Mouse (Mus musculus) MEL (cell line): ENCODE measurements at regions not wholly inside any gene's neighbourhood (a gene's known extent, or its start where the extent isn't known, plus 50 kb on each side); places are given as distances from the start of the nearest gene placed in this dataset.

ENCODE experiments used
- DNase-seq: peaks from one replicate; pipeline ENCODE4 v3.0.0; 2011; ENCODE audit warnings: low read depth, low spot score
- H3K27ac ChIP-seq: 2 replicates; pipeline ENCODE4 v1.5.1; 2012; ENCODE audit warnings: low read depth, mild to moderate bottlenecking, control low read depth, low read length, moderate library complexity; ENCODE audit not compliant: control insufficient read depth
- H3K27me3 ChIP-seq, 2 experiments: fragments of 150-350 bp in 1 of 2; sonication (generic) in 1 of 2; 2 replicates each; pipeline ENCODE4 v1.6.1; 2012; ENCODE audit warnings: low read length in 2 of 2, mild to moderate bottlenecking in 2 of 2, improper control_type of control experiment in 1 of 2, moderate library complexity in 1 of 2; ENCODE audit not compliant: insufficient read depth in 2 of 2, control insufficient read depth in 1 of 2
- H3K36me3 ChIP-seq, 2 experiments: 2 replicates each; pipeline ENCODE4 v1.6.1; 2012 to 2014; ENCODE audit warnings: low read length in 2 of 2, improper control_type of control experiment in 1 of 2, inconsistent platforms in 1 of 2, mild to moderate bottlenecking in 1 of 2; ENCODE audit not compliant: insufficient read depth in 2 of 2, control insufficient read depth in 1 of 2
- H3K4me1 ChIP-seq, 2 experiments: fragments of 150-350 bp in 1 of 2; sonication (generic) in 1 of 2; 2 replicates each; pipeline ENCODE4 v1.6.1; 2012; ENCODE audit warnings: low read length in 2 of 2, improper control_type of control experiment in 1 of 2, mild to moderate bottlenecking in 1 of 2; ENCODE audit not compliant: insufficient read depth in 2 of 2, control insufficient read depth in 1 of 2
- H3K4me3 ChIP-seq, 2 experiments: fragments of 150-350 bp in 1 of 2; sonication (generic) in 1 of 2; 2 replicates each; pipeline ENCODE4 v1.5.1; 2012; ENCODE audit warnings: low read depth in 2 of 2, low read length in 2 of 2, mild to moderate bottlenecking in 2 of 2, moderate library complexity in 2 of 2, control low read depth in 1 of 2, improper control_type of control experiment in 1 of 2; ENCODE audit not compliant: control insufficient read depth in 1 of 2, insufficient read depth in 1 of 2
- H3K79me2 ChIP-seq: 2 replicates; pipeline ENCODE4 v1.6.1; 2012; ENCODE audit warnings: mild to moderate bottlenecking, low read length, moderate library complexity; ENCODE audit not compliant: control insufficient read depth, poor library complexity, insufficient read depth
- H3K9ac ChIP-seq: 2 replicates; pipeline ENCODE4 v1.6.1; 2012; ENCODE audit warnings: low read depth, mild to moderate bottlenecking, control low read depth, low read length, moderate library complexity; ENCODE audit not compliant: control insufficient read depth, poor library complexity, severe bottlenecking
- H3K9me3 ChIP-seq: fragments of 150-350 bp; sonication (generic); replicated peaks from 2 replicates; pipeline ENCODE4 v1.6.1; 2012; ENCODE audit warnings: mild to moderate bottlenecking, low read length, improper control_type of control experiment, moderate library complexity; ENCODE audit not compliant: insufficient read depth
- BHLHE40 ChIP-seq: IDR thresholded peaks from 2 replicates; pipeline ENCODE4 v1.6.1; 2012; ENCODE audit warnings: low read depth, mild to moderate bottlenecking, inconsistent platforms, low read length, improper control_type of control experiment, borderline replicate concordance
- CHD1 ChIP-seq: IDR thresholded peaks from 2 replicates; pipeline ENCODE4 v1.6.1; 2012; ENCODE audit warnings: low read depth, mild to moderate bottlenecking, inconsistent platforms, low read length, improper control_type of control experiment
- CHD2 ChIP-seq: IDR thresholded peaks from 2 replicates; pipeline ENCODE4 v1.6.1; 2011; ENCODE audit warnings: low read length, improper control_type of control experiment
- CTCF ChIP-seq, 3 experiments: IDR thresholded peaks in 2 of 3; conservative IDR thresholded peaks in 1 of 3; 2 replicates each; pipeline ENCODE4 v1.5.1; 2011 to 2012; ENCODE audit warnings: low read length in 3 of 3, low read depth in 2 of 3, mild to moderate bottlenecking in 2 of 3, improper control_type of control experiment in 1 of 3, inconsistent platforms in 1 of 3, mixed read lengths in 1 of 3, moderate library complexity in 1 of 3; ENCODE audit not compliant: control insufficient read depth in 1 of 3, insufficient read depth in 1 of 3, poor library complexity in 1 of 3, severe bottlenecking in 1 of 3
- ELF1 ChIP-seq: IDR thresholded peaks from 2 replicates; pipeline ENCODE4 v1.6.1; 2014; ENCODE audit warnings: low read depth, mild to moderate bottlenecking, inconsistent platforms, low read length, improper control_type of control experiment, moderate library complexity
- EP300 ChIP-seq, 2 experiments: IDR thresholded peaks; 2 replicates each; pipeline ENCODE4 v1.6.1; 2011; ENCODE audit warnings: improper control_type of control experiment in 2 of 2, low read length in 2 of 2, low read depth in 1 of 2, mild to moderate bottlenecking in 1 of 2
- ETS1 ChIP-seq: IDR thresholded peaks from 2 replicates; pipeline ENCODE4 v1.6.1; 2012; ENCODE audit warnings: low read depth, mild to moderate bottlenecking, inconsistent platforms, low read length, improper control_type of control experiment, moderate library complexity
- GATA1 ChIP-seq: IDR thresholded peaks from 2 replicates; pipeline ENCODE4 v1.6.1; 2011; ENCODE audit warnings: low read depth, low read length, improper control_type of control experiment
- JUND ChIP-seq: IDR thresholded peaks from 2 replicates; pipeline ENCODE4 v1.6.1; 2011; ENCODE audit warnings: low read depth, mild to moderate bottlenecking, improper control_type of control experiment, low read length
- KAT2A ChIP-seq: conservative IDR thresholded peaks from 2 replicates; pipeline ENCODE4 v1.6.1; 2012; ENCODE audit warnings: low read depth, low read length, improper control_type of control experiment, inconsistent platforms
- MAFK ChIP-seq: IDR thresholded peaks from 2 replicates; pipeline ENCODE4 v1.6.1; 2011; ENCODE audit warnings: low read depth, mild to moderate bottlenecking, low read length, improper control_type of control experiment, borderline replicate concordance
- MAZ ChIP-seq: IDR thresholded peaks from 2 replicates; pipeline ENCODE4 v1.6.1; 2012; ENCODE audit warnings: low read depth, mild to moderate bottlenecking, inconsistent platforms, low read length, improper control_type of control experiment
- NELFE ChIP-seq: IDR thresholded peaks from 2 replicates; pipeline ENCODE4 v1.6.1; 2011; ENCODE audit warnings: low read depth, low read length, improper control_type of control experiment
- NRF1 ChIP-seq: IDR thresholded peaks from 2 replicates; pipeline ENCODE4 v1.6.1; 2014; ENCODE audit warnings: low read depth, mild to moderate bottlenecking, inconsistent platforms, low read length, improper control_type of control experiment, moderate library complexity; ENCODE audit not compliant: poor library complexity, insufficient read depth, severe bottlenecking
- POLR2A ChIP-seq, 2 experiments: IDR thresholded peaks; 2 replicates each; pipeline ENCODE4 v1.6.1; 2011 to 2012; ENCODE audit warnings: low read length in 2 of 2, mild to moderate bottlenecking in 2 of 2, control low read depth in 1 of 2, improper control_type of control experiment in 1 of 2, low read depth in 1 of 2, moderate library complexity in 1 of 2; ENCODE audit not compliant: control insufficient read depth in 1 of 2, insufficient read depth in 1 of 2, poor library complexity in 1 of 2
- POLR2AphosphoS2 ChIP-seq: IDR thresholded peaks from 2 replicates; pipeline ENCODE4 v1.6.1; 2011; ENCODE audit warnings: low read length, improper control_type of control experiment
- POLR2AphosphoS5 ChIP-seq: IDR thresholded peaks from 2 replicates; pipeline ENCODE4 v1.6.1; 2012; ENCODE audit warnings: low read depth, borderline replicate concordance, mild to moderate bottlenecking, inconsistent platforms, low read length, moderate library complexity, mixed read lengths
- RAD21 ChIP-seq: IDR thresholded peaks from 2 replicates; pipeline ENCODE4 v1.6.1; 2011; ENCODE audit warnings: mild to moderate bottlenecking, low read depth, low read length, improper control_type of control experiment
- SIN3A ChIP-seq: IDR thresholded peaks from 2 replicates; pipeline ENCODE4 v1.6.1; 2012; ENCODE audit warnings: low read length, improper control_type of control experiment, inconsistent platforms
- TAL1 ChIP-seq: IDR thresholded peaks from 2 replicates; pipeline ENCODE4 v1.6.1; 2012; ENCODE audit warnings: mild to moderate bottlenecking, inconsistent platforms, low read length, moderate library complexity, mixed read lengths
- TBP ChIP-seq: IDR thresholded peaks from 2 replicates; pipeline ENCODE4 v1.8.0; 2011; ENCODE audit warnings: low read depth, low read length, improper control_type of control experiment
- TCF12 ChIP-seq: IDR thresholded peaks from 2 replicates; pipeline ENCODE4 v1.6.1; 2014; ENCODE audit warnings: low read depth, mild to moderate bottlenecking, inconsistent platforms, low read length, improper control_type of control experiment, moderate library complexity
- USF1 ChIP-seq: IDR thresholded peaks from 2 replicates; pipeline ENCODE4 v1.6.1; 2014; ENCODE audit warnings: low read depth, mild to moderate bottlenecking, inconsistent platforms, low read length, improper control_type of control experiment, moderate library complexity
- USF2 ChIP-seq, 2 experiments: IDR thresholded peaks; 2 replicates each; pipeline ENCODE4 v1.6.1; 2011 to 2012; ENCODE audit warnings: improper control_type of control experiment in 2 of 2, low read length in 2 of 2, borderline replicate concordance in 1 of 2, inconsistent platforms in 1 of 2, low read depth in 1 of 2, mild to moderate bottlenecking in 1 of 2; ENCODE audit not compliant: insufficient read depth in 1 of 2
- ZC3H11A ChIP-seq: IDR thresholded peaks from 2 replicates; pipeline ENCODE4 v1.6.1; 2012; ENCODE audit warnings: low read depth, mild to moderate bottlenecking, inconsistent platforms, low read length, improper control_type of control experiment
- ZKSCAN1 ChIP-seq: IDR thresholded peaks from 2 replicates; pipeline ENCODE4 v1.6.1; 2012; ENCODE audit warnings: low read depth, mild to moderate bottlenecking, inconsistent platforms, low read length, improper control_type of control experiment, moderate library complexity
- ZMIZ1 ChIP-seq: IDR thresholded peaks from 2 replicates; pipeline ENCODE4 v1.6.1; 2012; ENCODE audit warnings: low read depth, mild to moderate bottlenecking, inconsistent platforms, low read length, improper control_type of control experiment, moderate library complexity
- ZNF384 ChIP-seq: IDR thresholded peaks from 2 replicates; pipeline ENCODE4 v1.6.1; 2012; ENCODE audit warnings: low read depth, mild to moderate bottlenecking, inconsistent platforms, low read length, improper control_type of control experiment

- Histone ChIP-seq H3K4me3 (no peak overlapping the region), H3K79me2 (no peaks in the 10 kb centered on the region), H3K27me3 (peaks cover 0 to 1% of the 10 kb centered on the region in 2 experiments; a peak in 2 of 4 replicates), H3K4me1 (no peaks in the 10 kb centered on the region; a peak in 1 of 4 replicates), H3K36me3 (no peaks in the 10 kb centered on the region), H3K27ac (no peak overlapping the region), H3K9me3 (no peaks in the 10 kb centered on the region), H3K9ac (no peak overlapping the region)
- DNase-seq = no peak
- TF ChIP-seq TCF12 (no peak), CHD1 (no peak), POLR2AphosphoS2 (no peak), BHLHE40 (no peak), ZMIZ1 (no peak), NRF1 (no peak), POLR2AphosphoS5 (no peak), JUND (no peak), SIN3A (no peak), RAD21 (no peak), GATA1 (no peak), CHD2 (no peak), TBP (no peak)
These were observed 114.9 kb upstream of the 9330182O14Rik start for GRCm38 (mm10) chr15:40019226-40019625.

DNA sequence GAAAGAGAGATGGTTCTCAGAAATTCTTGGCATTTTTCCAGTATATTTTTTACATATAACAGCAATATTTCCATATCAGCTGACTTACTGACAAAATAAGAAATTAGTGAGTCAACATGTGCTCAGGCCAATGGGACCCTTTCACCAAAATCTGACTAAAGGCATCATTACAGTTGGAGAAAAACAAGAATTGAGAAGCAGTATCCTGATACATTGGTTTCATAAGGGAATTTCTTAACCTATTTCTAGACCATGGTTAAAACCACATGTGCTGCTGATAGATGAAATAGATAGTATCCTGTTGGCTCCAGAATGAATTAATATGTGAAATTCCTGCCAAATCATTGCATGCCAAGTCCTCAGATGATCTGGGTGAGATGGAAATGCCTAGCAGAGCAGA lies 114.1 kb upstream of the 9330182O14Rik start:
- Histone ChIP-seq H3K9ac (no peak overlapping the region), H3K79me2 (no peaks in the 10 kb centered on the region), H3K27me3 (peaks cover 0 to 1% of the 10 kb centered on the region in 2 experiments; a peak in 2 of 4 replicates), H3K4me1 (no peaks in the 10 kb centered on the region; a peak in 1 of 4 replicates), H3K27ac (no peak overlapping the region), H3K4me3 (no peak overlapping the region), H3K36me3 (no peaks in the 10 kb centered on the region), H3K9me3 (no peaks in the 10 kb centered on the region)
- no peak for DNase-seq
- no peak for TF ChIP-seq POLR2A (IDR thresholded peaks at IDR 0.05; ENCODE audit: control insufficient read depth in 1 of 2, insufficient read depth in 1 of 2, low read depth in 1 of 2, low read length in 2 of 2, poor library complexity in 1 of 2)
- no peak for TF ChIP-seq ZNF384
- TF ChIP-seq MAFK = no peak
- TF ChIP-seq ELF1 = no peak
- TF ChIP-seq USF2 (IDR thresholded peaks at IDR 0.05; ENCODE audit: borderline replicate concordance in 1 of 2, insufficient read depth in 1 of 2, low read depth in 1 of 2, low read length in 2 of 2) = no peak
- TF ChIP-seq CHD1 = no peak
- no peak for TF ChIP-seq ZC3H11A
- TF ChIP-seq MAZ = no peak
- TF ChIP-seq USF1 = no peak
- no peak for TF ChIP-seq NELFE
- TF ChIP-seq ETS1 = no peak
- TF ChIP-seq ZKSCAN1 = no peak
- TF ChIP-seq JUND = no peak
- TF ChIP-seq TAL1 = no peak
- no peak for TF ChIP-seq NRF1
- no peak for TF ChIP-seq CTCF (IDR thresholded peaks at IDR 0.05 in 2 of 3, conservative IDR thresholded peaks at IDR 0.05 in 1 of 3; ENCODE audit: control insufficient read depth in 1 of 3, insufficient read depth in 1 of 3, low read depth in 2 of 3, low read length in 3 of 3, poor library complexity in 1 of 3, severe bottlenecking in 1 of 3)
- no peak for TF ChIP-seq EP300 (IDR thresholded peaks at IDR 0.05; ENCODE audit: low read depth in 1 of 2, low read length in 2 of 2)
- no peak for TF ChIP-seq RAD21
- no peak for TF ChIP-seq KAT2A
